Mouse (Mus musculus) forebrain, embryonic 16.5 days (tissue): Measurements from ENCODE around the gene Crtc1. TPM values are rescaled to one million over a fixed set of nuclear protein-coding genes. Genes with fewer than 3 reads are reported as not detected.
A peak's percentile ranks its signal among the peaks of the same experiment; 100 is the strongest.

ENCODE experiments used
- ATAC-seq: fragments of 200-750 bp; cut with Nextera tagmentation; 2 replicates; pipeline ENCODE4 v1.8.0; 2017; ENCODE audit warnings: mild to moderate bottlenecking, moderate library complexity
- H3K27ac ChIP-seq: fragments of 300-500 bp; sonication (generic); 2 replicates; pipeline ENCODE4 v1.5.1; 2014; ENCODE audit warnings: low read length, control low read depth
- H3K27me3 ChIP-seq: fragments of 300-500 bp; sonication (generic); replicated peaks from 2 replicates; pipeline ENCODE4 v1.6.1; 2014; ENCODE audit warnings: low read length; ENCODE audit not compliant: control insufficient read depth, insufficient read depth
- H3K36me3 ChIP-seq: fragments of 300-500 bp; sonication (generic); 2 replicates; pipeline ENCODE4 v1.6.1; 2014; ENCODE audit not compliant: control insufficient read depth, insufficient read depth
- H3K4me1 ChIP-seq: fragments of 300-500 bp; sonication (generic); replicated peaks from 2 replicates; pipeline ENCODE4 v1.6.1; 2014; ENCODE audit warnings: low read length; ENCODE audit not compliant: control insufficient read depth, insufficient read depth
- H3K4me2 ChIP-seq: fragments of 300-500 bp; sonication (generic); 2 replicates; pipeline ENCODE4 v1.6.1; 2014; ENCODE audit warnings: mild to moderate bottlenecking, low read length, control low read depth
- H3K4me3 ChIP-seq: fragments of 300-500 bp; sonication (generic); replicated peaks from 2 replicates; pipeline ENCODE4 v1.5.1; 2014; ENCODE audit warnings: mild to moderate bottlenecking, low read length, control low read depth
- H3K9ac ChIP-seq: fragments of 300-500 bp; sonication (generic); replicated peaks from 2 replicates; pipeline ENCODE4 v1.6.1; 2014; ENCODE audit warnings: low read depth, low read length, control low read depth
- H3K9me3 ChIP-seq: fragments of 300-500 bp; sonication (generic); 2 replicates; pipeline ENCODE4 v1.6.1; 2016; ENCODE audit warnings: low read length; ENCODE audit not compliant: control insufficient read depth
- WGBS: fragments of 180-500 bp; shearing (Covaris S2); extraction: QIAGEN DNeasy Blood & Tissue Kit; methylation state at CpG from one replicate; pipeline ENCODE4 v1.1.7; 2014; 5-methylcytosine and 5-hydroxymethylcytosine counted together
- polyA plus RNA-seq: library from polyadenylated mRNA; unstranded; fragments of >200 nt; fragmentation: Nextera tagmentation; extraction: Ambion mirVana; gene quantifications from 2 replicates; pipeline ENCODE4 v1.2.1, GENCODE M21; 2015

The Crtc1 gene
- polyA plus RNA-seq, 1 experiment from 2014 or later: 51.0 TPM

GRCm38 (mm10) chr8:70438423-70438822, 956 bp downstream of the Crtc1 start:
- no peaks in the 10 kb centered on the region for H3K36me3 ChIP-seq
- peak overlapping the region; percentile 74 for H3K9ac ChIP-seq
- H3K9me3 ChIP-seq: no peaks in the 10 kb centered on the region
- H3K4me3 ChIP-seq: peak overlapping the region; percentile 75
- H3K4me1 ChIP-seq: peaks cover 19% of the 10 kb centered on the region
- no peaks in the 10 kb centered on the region for H3K27me3 ChIP-seq
- no peak for ATAC-seq
- 94% methylated on average over 2 of the region's 2 CpGs for WGBS
- H3K27ac ChIP-seq: no peak overlapping the region
- H3K4me2 ChIP-seq: peak overlapping the region; percentile 91

GRCm38 (mm10) chr8:70435156-70435555, 4.2 kb downstream of the Crtc1 start:
- H3K27me3 ChIP-seq: no peaks in the 10 kb centered on the region
- H3K4me3 ChIP-seq: no peak overlapping the region
- no peaks in the 10 kb centered on the region for H3K9me3 ChIP-seq
- H3K4me1 ChIP-seq: peaks cover 18% of the 10 kb centered on the region
- H3K27ac ChIP-seq: no peak overlapping the region
- no peak for ATAC-seq
- no peak overlapping the region for H3K4me2 ChIP-seq
- 91% methylated on average over 5 of the region's 5 CpGs for WGBS
- H3K36me3 ChIP-seq: no peaks in the 10 kb centered on the region
- no peak overlapping the region for H3K9ac ChIP-seq

GRCm38 (mm10) chr8:70432991-70433536, 6.3 kb downstream of the Crtc1 start:
- Histone ChIP-seq H3K27me3 (no peaks in the 10 kb centered on the region), H3K9ac (no peak overlapping the region), H3K4me3 (no peak overlapping the region), H3K4me2 (no peak overlapping the region), H3K27ac (no peak overlapping the region), H3K4me1 (peaks cover 6% of the 10 kb centered on the region), H3K9me3 (no peaks in the 10 kb centered on the region), H3K36me3 (no peaks in the 10 kb centered on the region)
- no peak; the same call in 1 of the 2 replicates for ATAC-seq
- WGBS: 56% methylated on average over 4 of the region's 4 CpGs

- Histone ChIP-seq H3K4me1 (no peaks in the 10 kb centered on the region), H3K9ac (no peak overlapping the region), H3K27ac (no peak overlapping the region), H3K36me3 (no peaks in the 10 kb centered on the region), H3K4me3 (no peak overlapping the region), H3K9me3 (no peaks in the 10 kb centered on the region), H3K4me2 (no peak overlapping the region), H3K27me3 (no peaks in the 10 kb centered on the region)
- ATAC-seq: no peak
- WGBS: 97% methylated on average over 4 of the region's 4 CpGs
Observed at GRCm38 (mm10) chr8:70431213-70431612, 8.2 kb downstream of the Crtc1 start.

GRCm38 (mm10) chr8:70426300-70426907, 13.0 kb downstream of the Crtc1 start:
- Histone ChIP-seq H3K27me3 (no peaks in the 10 kb centered on the region), H3K36me3 (no peaks in the 10 kb centered on the region), H3K4me1 (no peaks in the 10 kb centered on the region), H3K27ac (no peak overlapping the region), H3K4me2 (no peak overlapping the region), H3K4me3 (no peak overlapping the region), H3K9me3 (no peaks in the 10 kb centered on the region), H3K9ac (no peak overlapping the region)
- 86% methylated on average over 2 of the region's 2 CpGs for WGBS
- ATAC-seq: no peak

- Histone ChIP-seq H3K9ac (no peak overlapping the region), H3K9me3 (no peaks in the 10 kb centered on the region), H3K36me3 (no peaks in the 10 kb centered on the region), H3K27me3 (no peaks in the 10 kb centered on the region), H3K4me1 (peaks cover 13% of the 10 kb centered on the region), H3K4me3 (no peak overlapping the region), H3K4me2 (no peak overlapping the region), H3K27ac (no peak overlapping the region)
- WGBS: 85% methylated on average over 2 of the region's 2 CpGs
- no peak for ATAC-seq
Observed at GRCm38 (mm10) chr8:70422722-70423121, 16.7 kb downstream of the Crtc1 start.

- Histone ChIP-seq H3K9me3 (no peaks in the 10 kb centered on the region), H3K27me3 (no peaks in the 10 kb centered on the region), H3K27ac (no peak overlapping the region), H3K4me3 (no peak overlapping the region), H3K9ac (no peak overlapping the region), H3K4me1 (peaks cover 18% of the 10 kb centered on the region), H3K36me3 (no peaks in the 10 kb centered on the region), H3K4me2 (no peak overlapping the region)
- 82% methylated on average over 18 of the region's 18 CpGs for WGBS
- ATAC-seq: no peak
Observed at GRCm38 (mm10) chr8:70421349-70422104, 17.9 kb downstream of the Crtc1 start.

- H3K36me3 ChIP-seq: no peaks in the 10 kb centered on the region
- WGBS: 81% methylated on average over 11 of the region's 11 CpGs
- no peak overlapping the region for H3K27ac ChIP-seq
- H3K9ac ChIP-seq: no peak overlapping the region
- no peak overlapping the region for H3K4me3 ChIP-seq
- H3K4me2 ChIP-seq: no peak overlapping the region
- H3K4me1 ChIP-seq: peaks cover 23% of the 10 kb centered on the region
- H3K9me3 ChIP-seq: no peaks in the 10 kb centered on the region
- no peak for ATAC-seq
- no peaks in the 10 kb centered on the region for H3K27me3 ChIP-seq
Observed at GRCm38 (mm10) chr8:70419879-70420643, 19.3 kb downstream of the Crtc1 start.

- Histone ChIP-seq H3K4me2 (no peak overlapping the region), H3K36me3 (no peaks in the 10 kb centered on the region), H3K9me3 (no peaks in the 10 kb centered on the region), H3K4me1 (peaks cover 23% of the 10 kb centered on the region), H3K9ac (no peak overlapping the region), H3K4me3 (no peak overlapping the region), H3K27me3 (no peaks in the 10 kb centered on the region), H3K27ac (no peak overlapping the region)
- peak; percentile 54; the same call in 1 of the 2 replicates for ATAC-seq
- 39% methylated on average over 14 of the region's 14 CpGs for WGBS
Observed at GRCm38 (mm10) chr8:70418954-70419353, 20.4 kb downstream of the Crtc1 start.
